Mouse (Mus musculus) CH12.LX (cell line): ENCODE data around the gene Arhgap31. TPM values are rescaled to one million over a fixed set of nuclear protein-coding genes. Genes with fewer than 3 reads are reported as not detected.

ENCODE experiments used
- DNase-seq: peaks from one replicate; pipeline ENCODE4 v3.0.0-alpha.2; 2013; ENCODE audit errors: extremely low read depth
- H3K27ac ChIP-seq: 2 replicates; pipeline ENCODE4 v1.5.1; 2012; ENCODE audit warnings: low read depth, mild to moderate bottlenecking, control low read depth, moderate library complexity; ENCODE audit not compliant: insufficient read depth
- H3K27me3 ChIP-seq: replicated peaks from 2 replicates; pipeline ENCODE3; 2012; ENCODE audit warnings: inconsistent platforms
- H3K36me3 ChIP-seq, 2 experiments: replicated peaks in 1 of 2; 2 replicates each; pipeline versions ENCODE3 to v1.6.1; 2012; ENCODE audit warnings: inconsistent platforms in 1 of 2, low read length in 1 of 2, mild to moderate bottlenecking in 1 of 2, mixed read lengths in 1 of 2, moderate library complexity in 1 of 2; ENCODE audit not compliant: control insufficient read depth in 1 of 2, insufficient read depth in 1 of 2
- H3K4me1 ChIP-seq, 2 experiments: 2 replicates each; pipeline ENCODE4 v1.6.1; 2012; ENCODE audit warnings: inconsistent platforms in 1 of 2, moderate library complexity in 1 of 2; ENCODE audit not compliant: insufficient read depth in 2 of 2, control insufficient read depth in 1 of 2
- H3K4me2 ChIP-seq: 2 replicates; pipeline ENCODE4 v1.6.1; 2012; ENCODE audit warnings: low read depth, mild to moderate bottlenecking, control low read depth; ENCODE audit not compliant: poor library complexity, insufficient read depth, severe bottlenecking
- H3K4me3 ChIP-seq, 3 experiments: fragments of 150-350 bp in 1 of 3; sonication (generic) in 1 of 3; replicated peaks in 1 of 3; 2 replicates each; pipeline versions ENCODE3 to v1.5.1; 2011 to 2012; ENCODE audit warnings: low read depth in 2 of 3, low read length in 2 of 3, mild to moderate bottlenecking in 2 of 3, moderate library complexity in 2 of 3, control low read depth in 1 of 3, improper control_type of control experiment in 1 of 3, inconsistent platforms in 1 of 3, mixed read lengths in 1 of 3; ENCODE audit not compliant: poor library complexity in 1 of 3
- H3K79me2 ChIP-seq: replicated peaks from 2 replicates; pipeline ENCODE4 v1.6.1; 2012; ENCODE audit warnings: mild to moderate bottlenecking, moderate library complexity; ENCODE audit not compliant: control insufficient read depth, poor library complexity, insufficient read depth, severe bottlenecking; ENCODE audit errors: extremely low read depth
- H3K9ac ChIP-seq: 2 replicates; pipeline ENCODE4 v1.6.1; 2012; ENCODE audit warnings: low read depth, mild to moderate bottlenecking, control low read depth, moderate library complexity; ENCODE audit not compliant: insufficient read depth
- H3K9me3 ChIP-seq: replicated peaks from 2 replicates; pipeline ENCODE3; 2012; ENCODE audit warnings: low read length, inconsistent platforms, mixed read lengths
- CHD1 ChIP-seq: IDR thresholded peaks from 2 replicates; pipeline ENCODE4 v1.6.1; 2012; ENCODE audit warnings: low read depth, low read length, improper control_type of control experiment, inconsistent platforms
- CHD2 ChIP-seq: IDR thresholded peaks from 2 replicates; pipeline ENCODE4 v1.6.1; 2011; ENCODE audit warnings: low read length, improper control_type of control experiment
- CTCF ChIP-seq, 2 experiments: IDR thresholded peaks in 1 of 2; conservative IDR thresholded peaks in 1 of 2; 2 replicates each; pipeline ENCODE4 v1.5.1; 2011 to 2012; ENCODE audit warnings: low read depth in 2 of 2, low read length in 2 of 2, improper control_type of control experiment in 1 of 2, inconsistent platforms in 1 of 2, mild to moderate bottlenecking in 1 of 2, moderate library complexity in 1 of 2
- GABPA ChIP-seq: IDR thresholded peaks from 2 replicates; pipeline ENCODE4 v1.6.1; 2012; ENCODE audit warnings: low read depth, low read length, improper control_type of control experiment, inconsistent platforms; ENCODE audit not compliant: insufficient replicate concordance
- HCFC1 ChIP-seq: IDR thresholded peaks from 2 replicates; pipeline ENCODE4 v1.6.1; 2012; ENCODE audit warnings: low read depth, mild to moderate bottlenecking, inconsistent platforms, low read length, improper control_type of control experiment
- IRF4 ChIP-seq: IDR thresholded peaks from 2 replicates; pipeline ENCODE4 v1.6.1; 2014; ENCODE audit warnings: low read depth, mild to moderate bottlenecking, inconsistent platforms, low read length, improper control_type of control experiment
- JUN ChIP-seq: IDR thresholded peaks from 2 replicates; pipeline ENCODE4 v1.6.1; 2011; ENCODE audit warnings: low read depth, mild to moderate bottlenecking, low read length, improper control_type of control experiment, moderate library complexity; ENCODE audit not compliant: insufficient read depth
- JUND ChIP-seq: conservative IDR thresholded peaks from 2 replicates; pipeline ENCODE4 v1.6.1; 2011; ENCODE audit warnings: low read depth, low read length, improper control_type of control experiment
- MAFK ChIP-seq: IDR thresholded peaks from 2 replicates; pipeline ENCODE4 v1.6.1; 2011; ENCODE audit warnings: low read length, improper control_type of control experiment; ENCODE audit not compliant: insufficient replicate concordance
- MAX ChIP-seq: IDR thresholded peaks from 2 replicates; pipeline ENCODE4 v1.6.1; 2011; ENCODE audit warnings: low read length, improper control_type of control experiment
- NELFE ChIP-seq: IDR thresholded peaks from 2 replicates; pipeline ENCODE4 v1.6.1; 2011; ENCODE audit warnings: low read depth, low read length, improper control_type of control experiment
- PAX5 ChIP-seq: IDR thresholded peaks from 2 replicates; pipeline ENCODE4 v1.6.1; 2012; ENCODE audit warnings: low read length, inconsistent platforms, mixed read lengths
- POLR2AphosphoS2 ChIP-seq: IDR thresholded peaks from 2 replicates; pipeline ENCODE4 v1.6.1; 2011; ENCODE audit warnings: low read depth, low read length, improper control_type of control experiment
- RCOR1 ChIP-seq: conservative IDR thresholded peaks from 2 replicates; pipeline ENCODE4 v1.6.1; 2012; ENCODE audit warnings: low read depth, mild to moderate bottlenecking, inconsistent platforms, low read length, improper control_type of control experiment
- SMC3 ChIP-seq: IDR thresholded peaks from 2 replicates; pipeline ENCODE4 v1.6.1; 2011; ENCODE audit warnings: low read depth, low read length, improper control_type of control experiment
- TBP ChIP-seq: conservative IDR thresholded peaks from 2 replicates; pipeline ENCODE4 v1.6.1; 2011; ENCODE audit warnings: low read depth, low read length, improper control_type of control experiment
- TCF12 ChIP-seq: IDR thresholded peaks from 2 replicates; pipeline ENCODE4 v1.6.1; 2014; ENCODE audit warnings: low read depth, mild to moderate bottlenecking, inconsistent platforms, low read length, improper control_type of control experiment
- UBTF ChIP-seq: IDR thresholded peaks from 2 replicates; pipeline ENCODE4 v1.6.1; 2012; ENCODE audit warnings: low read depth, mild to moderate bottlenecking, inconsistent platforms, low read length, improper control_type of control experiment, moderate library complexity
- ZKSCAN1 ChIP-seq: IDR thresholded peaks from 2 replicates; pipeline ENCODE4 v1.6.1; 2012; ENCODE audit warnings: low read depth, inconsistent platforms, low read length, improper control_type of control experiment, borderline replicate concordance
- ZMIZ1 ChIP-seq: IDR thresholded peaks from 2 replicates; pipeline ENCODE4 v1.6.1; 2012; ENCODE audit warnings: low read depth, mild to moderate bottlenecking, inconsistent platforms, low read length, improper control_type of control experiment
- ZNF384 ChIP-seq: IDR thresholded peaks from 2 replicates; pipeline ENCODE4 v1.6.1; 2012; ENCODE audit warnings: low read depth, low read length, improper control_type of control experiment, inconsistent platforms
- dilution Hi-C: fragments of 300-500 bp; cut with MboI; formaldehyde crosslinking; loops from 2 replicates; pipeline ENCODE4 v1.14.3; 2020; ENCODE audit warnings: low sequenced_read_pairs; ENCODE audit not compliant: extremely low pct_unique_long_range_greater_than_20kb, extremely low pct_ligation_motif_present
- in situ Hi-C: fragments of 300-500 bp; cut with MboI; formaldehyde crosslinking; loops from 3 replicates; pipeline ENCODE4 v1.14.3; 2019; ENCODE audit warnings: low sequenced_read_pairs, low pct_ligation_motif_present, low pct_unique_long_range_greater_than_20kb, mixed read lengths
- polyA plus RNA-seq: library from polyadenylated mRNA; unstranded; fragments of >175 nt; gene quantifications from 2 replicates; pipeline ENCODE4 v1.2.1, GENCODE M21; 2012; ENCODE audit warnings: low read depth; ENCODE audit not compliant: insufficient read length
- total RNA-seq, 2 experiments: library from RNA; depleted of rRNA; stranded (reverse); fragments of 300-350 nt in 1 of 2; fragments of >200 nt in 1 of 2; gene quantifications; 2 replicates each; pipeline ENCODE4 v1.2.3; 2012 to 2014

Gene Arhgap31
- total and polyA plus RNA-seq, 3 experiments, result 0.15 to 2.0 (median 0.76) TPM

DNA sequence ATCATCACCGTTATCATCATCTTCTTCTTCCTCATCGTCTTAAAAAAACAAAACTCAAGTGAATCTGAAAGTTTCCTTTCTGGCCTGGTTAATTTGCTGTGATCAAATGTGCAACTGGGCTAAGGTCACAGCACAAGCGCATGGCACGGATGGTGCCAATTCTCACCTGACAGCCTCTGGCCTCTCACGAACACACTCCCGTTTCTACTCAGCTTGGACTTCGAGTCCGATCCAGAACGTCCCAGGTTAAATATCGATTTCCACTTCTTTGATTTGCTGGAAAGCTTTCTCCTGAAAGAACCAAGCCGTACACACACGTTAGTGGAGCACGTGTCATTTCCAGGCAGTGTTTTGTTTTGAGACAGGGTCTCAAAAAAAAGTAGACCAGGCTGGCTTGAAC is 95.1 kb downstream of the Arhgap31 start:
- dilution Hi-C loops, result no loop called here
- H3K9ac ChIP-seq, result no peak overlapping the region
- H3K4me2 ChIP-seq, result no peak overlapping the region
- H3K4me1 ChIP-seq, result no peaks in the 10 kb centered on the region
- no peaks in the 10 kb centered on the region for H3K79me2 ChIP-seq
- H3K36me3 ChIP-seq, result peaks cover 0 to 2% of the 10 kb centered on the region in 2 experiments
- no peak overlapping the region for H3K4me3 ChIP-seq
- in situ Hi-C loops, result no loop called here
- no peak for DNase-seq
- no peak overlapping the region for H3K27ac ChIP-seq
- peaks cover 5% of the 10 kb centered on the region for H3K9me3 ChIP-seq
- no peaks in the 10 kb centered on the region for H3K27me3 ChIP-seq
- TF ChIP-seq CHD1 (no peak), TBP (no peak), SMC3 (no peak), RCOR1 (no peak), NELFE (no peak)
- TF ChIP-seq, all 38 proteins: peak for 0

DNA sequence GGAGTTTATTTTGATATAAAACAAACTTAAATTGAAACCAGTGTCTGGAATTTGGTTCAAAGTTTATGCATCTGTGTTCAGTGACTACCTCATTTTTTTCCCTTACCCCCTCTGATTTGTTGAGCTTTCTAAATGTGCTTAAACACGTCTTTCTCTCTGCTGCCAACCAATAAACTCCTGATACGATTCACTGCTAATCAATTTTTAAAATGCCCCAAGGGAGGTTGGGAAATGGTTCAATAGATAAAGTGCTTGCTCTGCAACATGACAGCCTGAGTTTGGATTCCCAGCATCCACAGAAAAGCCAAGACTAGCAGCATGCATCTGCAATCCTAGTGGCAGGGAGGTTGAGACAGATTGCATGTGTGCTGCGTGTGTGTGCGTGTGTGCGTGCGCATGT is 99.4 kb downstream of the Arhgap31 start:
- Histone ChIP-seq H3K4me1 (no peaks in the 10 kb centered on the region), H3K27ac (no peak overlapping the region), H3K36me3 (peaks cover 0 to 2% of the 10 kb centered on the region in 2 experiments), H3K9ac (no peak overlapping the region), H3K4me2 (no peak overlapping the region), H3K4me3 (no peak overlapping the region), H3K9me3 (peaks cover 21% of the 10 kb centered on the region), H3K27me3 (peaks cover 2% of the 10 kb centered on the region), H3K79me2 (no peaks in the 10 kb centered on the region)
- in situ Hi-C loops (no loop called here), dilution Hi-C loops (no loop called here)
- DNase-seq, result no peak
- TF ChIP-seq ZKSCAN1 (no peak), JUN (no peak), CTCF (conservative IDR thresholded peaks at IDR 0.05 in 1 of 2, IDR thresholded peaks at IDR 0.05 in 1 of 2; ENCODE audit: low read depth in 2 of 2, low read length in 2 of 2) (no peak), NELFE (no peak), GABPA (no peak)

DNA sequence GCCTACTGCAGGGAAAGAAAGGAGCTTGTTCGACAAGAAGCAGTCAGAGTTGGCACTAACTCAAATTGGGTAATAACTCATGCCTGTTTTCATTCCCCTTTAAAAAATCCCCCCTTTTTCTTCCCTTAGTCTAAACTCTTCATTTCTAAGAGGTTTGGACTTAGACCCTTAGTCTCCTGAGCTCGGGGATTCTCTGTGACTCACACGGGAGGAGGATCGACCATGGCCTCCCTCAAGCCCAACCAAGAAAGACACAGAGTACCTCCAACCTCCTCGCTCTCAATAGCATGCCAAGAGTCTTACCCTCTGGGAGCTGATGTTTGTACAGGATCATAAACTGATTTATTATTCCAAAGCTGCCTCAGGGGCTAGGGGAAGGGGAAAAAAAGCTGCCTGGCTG is 100.4 kb downstream of the Arhgap31 start:
- Histone ChIP-seq H3K9me3 (peaks cover 21% of the 10 kb centered on the region), H3K4me1 (no peaks in the 10 kb centered on the region)
- in situ Hi-C loops, result no loop called here

More for the DNA sequence above, 100.4 kb downstream of the Arhgap31 start:
- H3K9ac ChIP-seq, result no peak overlapping the region
- dilution Hi-C loops, result no loop called here
- no peak for DNase-seq
- no peak overlapping the region for H3K27ac ChIP-seq
- no peaks in the 10 kb centered on the region for H3K79me2 ChIP-seq
- peaks cover 2% of the 10 kb centered on the region for H3K27me3 ChIP-seq
- no peak for TF ChIP-seq GABPA
- TF ChIP-seq TCF12, result no peak
- no peak for TF ChIP-seq ZNF384
- no peak for TF ChIP-seq MAFK
- no peak for TF ChIP-seq UBTF
- no peak for TF ChIP-seq CHD2
- no peak for TF ChIP-seq PAX5
- no peak for TF ChIP-seq IRF4
- TF ChIP-seq MAX, result no peak
- TF ChIP-seq ZMIZ1, result no peak
- no peak for TF ChIP-seq NELFE
- no peak for TF ChIP-seq JUND
- no peak for TF ChIP-seq HCFC1
- TF ChIP-seq POLR2AphosphoS2, result no peak
- TF ChIP-seq, all 38 proteins: peak for 0
- Histone ChIP-seq H3K36me3 (peaks cover 0 to 2% of the 10 kb centered on the region in 2 experiments), H3K4me2 (no peak overlapping the region), H3K4me3 (no peak overlapping the region)
